Mouse (Mus musculus) liver, embryonic 14.5 days (tissue): ENCODE measurements around the gene Gm27179.
"Not testable (repeated sequence)": the region's sequence is repeated elsewhere in the genome, so short reads cannot be mapped to it uniquely, and the experiment has no call there.

Experiments used
- CTCF ChIP-seq: IDR thresholded peaks from 2 replicates; pipeline ENCODE4 v1.5.1; 2016; ENCODE audit warnings: antibody characterized with exemption, low read depth, control low read depth
- EP300 ChIP-seq: IDR thresholded peaks from 2 replicates; pipeline ENCODE4 v1.6.1; 2016; ENCODE audit warnings: antibody characterized with exemption, low read depth

GRCm38 (mm10) chr14:69464465-69464864 lies 47.9 kb downstream of the Gm27179 start:
- not testable (repeated sequence) for TF ChIP-seq CTCF, EP300
